Mouse (Mus musculus) ES-E14 (cell line): ENCODE measurements around the gene Fam198b. TPM values are rescaled to one million over a fixed set of nuclear protein-coding genes. Genes with fewer than 3 reads are reported as not detected.

Experiments used
- DNase-seq: peaks from one replicate; pipeline ENCODE4 v3.0.0-alpha.2; 2013; ENCODE audit warnings: low read depth, low spot score
- H3K27ac ChIP-seq: 2 replicates; pipeline ENCODE4 v1.5.1; 2012; ENCODE audit warnings: low read depth, mild to moderate bottlenecking, low read length, moderate library complexity, mixed read lengths; ENCODE audit not compliant: poor library complexity, insufficient read depth, severe bottlenecking
- H3K36me3 ChIP-seq: 2 replicates; pipeline ENCODE4 v1.6.1; 2012; ENCODE audit warnings: mild to moderate bottlenecking, low read length, moderate library complexity, mixed read lengths; ENCODE audit not compliant: control insufficient read depth, poor library complexity, insufficient read depth, severe bottlenecking
- H3K4me1 ChIP-seq, 2 experiments: fragments of 150-350 bp in 1 of 2; sonication (generic) in 1 of 2; 2 replicates each; pipeline ENCODE4 v1.6.1; 2012; ENCODE audit warnings: low read length in 2 of 2, mild to moderate bottlenecking in 1 of 2, mixed read lengths in 1 of 2; ENCODE audit not compliant: control insufficient read depth in 2 of 2, insufficient read depth in 2 of 2, poor library complexity in 1 of 2
- H3K4me3 ChIP-seq, 2 experiments: fragments of 150-350 bp in 1 of 2; sonication (generic) in 1 of 2; 2 replicates each; pipeline ENCODE4 v1.5.1; 2012; ENCODE audit warnings: low read length in 2 of 2, low read depth in 1 of 2, mild to moderate bottlenecking in 1 of 2, mixed read lengths in 1 of 2; ENCODE audit not compliant: insufficient read depth in 1 of 2, poor library complexity in 1 of 2, severe bottlenecking in 1 of 2
- H3K9ac ChIP-seq: 2 replicates; pipeline ENCODE4 v1.6.1; 2012; ENCODE audit warnings: low read depth, mild to moderate bottlenecking, low read length, mixed read lengths; ENCODE audit not compliant: poor library complexity, insufficient read depth, severe bottlenecking
- H3K9me3 ChIP-seq: fragments of 150-350 bp; sonication (generic); 2 replicates; pipeline ENCODE4 v1.6.1; 2012; ENCODE audit warnings: low read depth, mild to moderate bottlenecking, low read length; ENCODE audit not compliant: control insufficient read depth, insufficient read depth
- CHD2 ChIP-seq: IDR thresholded peaks from 2 replicates; pipeline ENCODE4 v1.6.1; 2014; ENCODE audit warnings: mild to moderate bottlenecking, low read depth, low read length, inconsistent platforms
- HCFC1 ChIP-seq: IDR thresholded peaks from 2 replicates; pipeline ENCODE4 v1.6.1; 2012; ENCODE audit warnings: low read length, inconsistent platforms, borderline replicate concordance; ENCODE audit not compliant: insufficient read depth
- MAFK ChIP-seq: IDR thresholded peaks from 2 replicates; pipeline ENCODE4 v1.6.1; 2014; ENCODE audit warnings: mild to moderate bottlenecking, low read depth, low read length, inconsistent platforms; ENCODE audit not compliant: insufficient read depth
- ZC3H11A ChIP-seq: IDR thresholded peaks from 2 replicates; pipeline ENCODE4 v1.6.1; 2012; ENCODE audit warnings: low read depth, mild to moderate bottlenecking, inconsistent platforms, low read length, borderline replicate concordance
- ZNF384 ChIP-seq: IDR thresholded peaks from 2 replicates; pipeline ENCODE4 v1.6.1; 2012; ENCODE audit warnings: low read depth, low read length, inconsistent platforms
- in situ Hi-C, 2 experiments: fragments of 600-800 bp; cut with MboI; formaldehyde crosslinking; loops; one replicate each; pipeline ENCODE4 v1.15.1; 2025; ENCODE audit warnings: low sequenced_read_pairs in 2 of 2, inconsistent platforms in 1 of 2; ENCODE audit not compliant: unreplicated experiment in 2 of 2
- total RNA-seq: library from RNA; depleted of rRNA; stranded (reverse); fragments of 300-350 nt; gene quantifications from 2 replicates; pipeline ENCODE4 v1.2.3, GENCODE M21; 2012

The Fam198b gene
- total RNA-seq, 1 experiment: 16.5 TPM

GRCm38 (mm10) chr3:79928409-79928808, 44.1 kb downstream of the Fam198b start:
- in situ Hi-C loops: no loop called here
- Histone ChIP-seq H3K9me3 (no peaks in the 10 kb centered on the region), H3K4me3 (no peak overlapping the region), H3K4me1 (peaks cover 0 to 2% of the 10 kb centered on the region in 2 experiments; a peak in 2 of 4 replicates), H3K36me3 (no peaks in the 10 kb centered on the region), H3K27ac (no peak overlapping the region), H3K9ac (no peak overlapping the region)
- no peak for DNase-seq
- TF ChIP-seq ZC3H11A (no peak), MAFK (no peak), CHD2 (no peak), ZNF384 (no peak), HCFC1 (no peak)

- Histone ChIP-seq H3K36me3 (no peaks in the 10 kb centered on the region), H3K4me1 (peaks cover 0 to 2% of the 10 kb centered on the region in 2 experiments; a peak in 2 of 4 replicates), H3K9ac (no peak overlapping the region), H3K27ac (no peak overlapping the region), H3K9me3 (no peaks in the 10 kb centered on the region), H3K4me3 (no peak overlapping the region)
- TF ChIP-seq ZNF384 (no peak), ZC3H11A (no peak), HCFC1 (no peak), CHD2 (no peak), MAFK (no peak)
- no peak for DNase-seq
- in situ Hi-C loops: no loop called here
Observed at GRCm38 (mm10) chr3:79930141-79930744, 45.9 kb downstream of the Fam198b start.

- Histone ChIP-seq H3K4me3 (no peak overlapping the region), H3K27ac (no peak overlapping the region), H3K36me3 (no peaks in the 10 kb centered on the region), H3K9me3 (no peaks in the 10 kb centered on the region), H3K9ac (no peak overlapping the region), H3K4me1 (no peaks in the 10 kb centered on the region)
- in situ Hi-C loops: no loop called here
- no peak for DNase-seq
- TF ChIP-seq ZC3H11A: no peak
- TF ChIP-seq MAFK: no peak
- no peak for TF ChIP-seq ZNF384
- no peak for TF ChIP-seq HCFC1
- TF ChIP-seq CHD2: no peak
Observed at GRCm38 (mm10) chr3:79936213-79936612, 51.9 kb downstream of the Fam198b start.

- Histone ChIP-seq H3K4me1 (no peaks in the 10 kb centered on the region), H3K9me3 (no peaks in the 10 kb centered on the region), H3K27ac (no peak overlapping the region), H3K36me3 (no peaks in the 10 kb centered on the region), H3K4me3 (no peak overlapping the region), H3K9ac (no peak overlapping the region)
- in situ Hi-C loops: no loop called here
- no peak for DNase-seq
- TF ChIP-seq ZNF384 (no peak), HCFC1 (no peak), ZC3H11A (no peak), CHD2 (no peak), MAFK (no peak)
Observed at GRCm38 (mm10) chr3:79936730-79937447, 52.6 kb downstream of the Fam198b start.
